In the genomic region with DNA sequence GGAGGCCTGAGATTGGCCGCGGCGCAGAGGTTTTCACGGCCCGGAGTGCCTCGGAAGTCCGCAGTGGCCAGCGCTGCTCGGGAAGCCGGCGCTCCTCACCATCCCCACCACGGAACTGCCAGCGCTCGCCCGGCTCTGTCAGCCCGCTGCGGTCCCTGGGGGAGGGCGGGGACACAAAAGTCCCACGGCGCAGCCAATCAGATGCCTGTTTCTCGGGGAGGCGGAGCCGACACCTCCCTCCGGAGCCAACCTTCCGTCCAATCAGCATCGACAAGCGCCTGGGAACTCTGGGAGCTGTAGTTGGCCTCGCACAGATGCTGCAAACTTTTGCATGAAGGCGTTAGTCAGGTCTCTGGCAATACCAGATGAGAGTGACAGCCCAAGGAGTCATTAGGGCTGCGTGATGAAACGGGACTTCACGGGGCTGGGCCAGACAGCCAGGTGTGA, we compare ENCODE assay signal across 1 mouse cellular context.
TF ChIP-seq lines count a peak whose summit lies in the region.

A gene (minus strand): TSS at position 150 of the 447 bp plus-strand sequence.

TF ChIP-seq in MEL, 35 proteins besides CTCF, POLR2A, EP300 and RAD21 (continued from another document):
- TF ChIP-seq RCOR1 (IDR thresholded peaks at IDR 0.05; ENCODE audit: low read depth, low read length), result 0 out of 2 replicates have a peak, but pooled peaks have one; percentile 50
